Mouse (Mus musculus): ENCODE results near the gene Mical3. TPM values are rescaled to one million over a fixed set of nuclear protein-coding genes. Genes with fewer than 3 reads are reported as not detected.

Mical3 gene
- polyA plus RNA-seq (2015; fragmentation: Nextera tagmentation; extraction: Ambion mirVana), result 27.8 and 28.6 TPM in 2 replicates

- H3K4me2 ChIP-seq (replicated peaks), result peak within 1 kb of the TSS; percentile 70
Measured at GRCm38 (mm10) chr6:121130773-121131172, at the start of gene Mical3. TSS of gene Mical3 (minus strand) at chr6:121130999.

DNA sequence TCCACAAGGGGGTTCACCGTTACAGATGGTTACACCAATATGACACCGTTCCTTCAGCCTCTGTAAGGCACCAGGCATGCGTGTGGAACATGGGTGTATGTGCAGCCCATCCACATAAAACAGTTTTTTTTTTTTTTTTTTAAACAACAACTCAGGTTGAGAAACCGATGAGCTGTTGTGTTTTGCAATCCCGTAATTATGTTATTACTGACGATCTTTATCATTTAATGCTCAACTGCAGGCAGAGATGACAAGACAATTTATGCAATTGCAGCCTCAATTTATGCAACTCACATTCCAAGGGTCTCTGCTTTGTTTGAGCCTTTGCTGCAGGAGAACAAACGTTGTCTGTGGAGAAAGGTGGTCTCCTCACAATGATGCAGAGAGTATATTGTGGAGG, 49.0 kb upstream of the Mical3 start:
- no peaks in the 10 kb centered on the region for H3K27me3 ChIP-seq
- peaks cover 16% of the 10 kb centered on the region for H3K4me1 ChIP-seq
- no peak for ATAC-seq (replicated peaks)
- 77% methylated on average over 7 of the region's 7 CpGs for WGBS
- no peak overlapping the region for H3K9ac ChIP-seq (replicated peaks)
- H3K36me3 ChIP-seq, result no peaks in the 10 kb centered on the region
- H3K9me3 ChIP-seq, result no peaks in the 10 kb centered on the region
- H3K4me2 ChIP-seq (replicated peaks), result no peak overlapping the region
- no peak overlapping the region for H3K4me3 ChIP-seq
- H3K27ac ChIP-seq (replicated peaks), result no peak overlapping the region

More at GRCm38 (mm10) chr6:121130773-121131172, at the start of gene Mical3:
- Histone ChIP-seq H3K36me3 (no peaks in the 10 kb centered on the region), H3K4me1 (peaks cover 32% of the 10 kb centered on the region), H3K27me3 (no peaks in the 10 kb centered on the region), H3K9ac (replicated peaks) (peak within 1 kb of the TSS; percentile 79), H3K4me3 (peak within 1 kb of the TSS; percentile 63), H3K27ac (replicated peaks) (peak within 1 kb of the TSS; percentile 95), H3K9me3 (no peaks in the 10 kb centered on the region)
- peak; percentile 87 for ATAC-seq (replicated peaks)
- under 1% methylated on average over 17 of the region's 17 CpGs for WGBS

DNA sequence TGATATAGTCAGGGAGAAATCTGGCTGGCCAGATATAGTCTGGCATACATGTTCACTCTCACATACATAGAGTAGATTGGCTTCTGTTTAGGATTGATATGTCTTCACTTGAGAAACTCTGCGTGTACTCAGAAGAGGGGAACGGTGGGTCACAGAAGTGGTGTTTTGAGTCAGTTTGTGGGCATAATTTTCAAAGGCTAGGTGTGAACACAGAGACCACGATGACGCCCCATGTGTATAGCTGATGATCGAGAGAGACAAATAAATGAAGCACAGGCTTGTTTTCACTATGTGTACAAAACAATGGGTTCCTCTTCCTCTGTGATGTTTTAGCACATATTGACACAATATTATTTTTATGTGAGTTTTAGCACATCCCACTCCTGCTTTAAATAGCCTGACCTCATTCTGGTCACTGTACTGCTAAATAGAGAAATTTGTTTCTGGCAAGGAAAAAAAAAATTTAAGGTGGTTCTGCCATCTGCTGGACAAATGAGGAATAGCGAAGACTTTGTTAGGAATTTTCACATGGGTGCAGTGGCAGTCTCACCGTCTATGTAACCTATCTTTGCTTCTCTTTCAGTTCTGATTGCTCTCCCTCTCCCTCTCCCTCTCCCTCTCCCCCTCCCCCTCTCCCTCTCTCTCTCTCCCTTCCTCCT, 48.0 kb upstream of the Mical3 start:
- no peaks in the 10 kb centered on the region for H3K27me3 ChIP-seq
- no peaks in the 10 kb centered on the region for H3K9me3 ChIP-seq
- H3K4me2 ChIP-seq (replicated peaks), result no peak overlapping the region
- no peak overlapping the region for H3K27ac ChIP-seq (replicated peaks)
- H3K36me3 ChIP-seq, result no peaks in the 10 kb centered on the region
- no peak overlapping the region for H3K4me3 ChIP-seq
- H3K9ac ChIP-seq (replicated peaks), result no peak overlapping the region
- 62% methylated on average over 7 of the region's 7 CpGs for WGBS
- ATAC-seq (replicated peaks), result no peak; the same call in 1 of the 2 replicates
- H3K4me1 ChIP-seq, result peaks cover 8% of the 10 kb centered on the region; the same call in 1 of the 2 replicates

- no peaks in the 10 kb centered on the region for H3K36me3 ChIP-seq
- H3K9ac ChIP-seq (replicated peaks), result no peak overlapping the region
- H3K27ac ChIP-seq (replicated peaks), result no peak overlapping the region
- H3K4me3 ChIP-seq, result no peak overlapping the region
- ATAC-seq (replicated peaks), result no peak
- H3K9me3 ChIP-seq, result no peaks in the 10 kb centered on the region
- H3K27me3 ChIP-seq, result no peaks in the 10 kb centered on the region
- WGBS, result 88% methylated on average over 7 of the region's 7 CpGs
- 0 out of 2 replicates have a peak, but pooled peaks cover 3% of the 10 kb centered on the region for H3K4me1 ChIP-seq
- no peak overlapping the region for H3K4me2 ChIP-seq (replicated peaks)
Measured at GRCm38 (mm10) chr6:121177118-121177708, 46.4 kb upstream of the Mical3 start.

- 80% methylated on average over 4 of the region's 4 CpGs for WGBS
- Histone ChIP-seq H3K9me3 (no peaks in the 10 kb centered on the region), H3K36me3 (no peaks in the 10 kb centered on the region), H3K4me3 (no peak overlapping the region), H3K4me1 (0 out of 2 replicates have a peak, but pooled peaks cover 3% of the 10 kb centered on the region), H3K27me3 (no peaks in the 10 kb centered on the region), H3K4me2 (replicated peaks) (no peak overlapping the region), H3K9ac (replicated peaks) (no peak overlapping the region), H3K27ac (replicated peaks) (no peak overlapping the region)
- ATAC-seq (replicated peaks), result no peak
Measured at GRCm38 (mm10) chr6:121176731-121177098, 45.9 kb upstream of the Mical3 start.

DNA sequence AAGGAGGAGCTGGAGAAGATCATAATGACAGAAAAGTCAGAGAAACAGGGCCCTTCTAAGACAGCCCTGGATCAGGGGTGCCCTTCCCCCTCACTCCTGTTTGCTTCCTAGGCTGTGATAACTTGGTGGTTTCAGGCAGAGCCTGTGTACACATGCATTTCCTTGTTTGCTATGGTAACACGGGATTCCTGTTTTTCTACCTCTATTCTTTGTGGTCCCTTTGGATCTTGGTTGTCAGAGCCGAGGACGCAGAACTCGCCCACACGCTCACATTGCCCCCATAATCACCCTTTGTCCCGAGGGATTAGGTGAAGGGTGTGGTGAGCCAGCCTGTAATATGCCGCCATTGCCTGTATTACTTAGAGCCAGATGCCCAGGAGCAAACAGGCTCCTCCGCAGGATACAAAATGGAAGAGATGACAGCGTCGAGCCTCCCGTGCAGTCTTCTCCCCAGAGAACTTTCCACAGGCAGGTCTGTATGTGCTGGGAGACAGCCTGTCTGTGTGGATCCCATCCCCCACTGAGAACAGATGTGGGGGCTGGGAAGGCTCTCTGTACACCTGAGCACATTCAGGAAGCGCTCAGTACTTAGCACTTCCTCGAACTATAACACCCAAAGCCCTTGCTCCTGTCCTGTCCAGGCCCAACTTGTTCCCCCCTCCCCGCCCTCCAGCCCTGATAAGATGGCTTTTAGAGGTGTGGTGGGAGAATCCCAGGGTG, 45.4 kb upstream of the Mical3 start:
- H3K4me1 ChIP-seq, result 0 out of 2 replicates have a peak, but pooled peaks cover 3% of the 10 kb centered on the region
- no peak overlapping the region for H3K27ac ChIP-seq (replicated peaks)
- H3K9ac ChIP-seq (replicated peaks), result no peak overlapping the region; the same call in 1 of the 2 replicates
- no peak overlapping the region for H3K4me3 ChIP-seq
- no peak overlapping the region for H3K4me2 ChIP-seq (replicated peaks)
- no peaks in the 10 kb centered on the region for H3K9me3 ChIP-seq
- H3K36me3 ChIP-seq, result no peaks in the 10 kb centered on the region
- H3K27me3 ChIP-seq, result no peaks in the 10 kb centered on the region
- ATAC-seq (replicated peaks), result no peak
- 47% methylated on average over 14 of the region's 14 CpGs for WGBS

- Histone ChIP-seq H3K4me2 (replicated peaks) (no peak overlapping the region), H3K9me3 (no peaks in the 10 kb centered on the region), H3K4me1 (0 out of 2 replicates have a peak, but pooled peaks cover 3% of the 10 kb centered on the region), H3K36me3 (no peaks in the 10 kb centered on the region), H3K9ac (replicated peaks) (no peak overlapping the region), H3K4me3 (no peak overlapping the region), H3K27ac (replicated peaks) (no peak overlapping the region), H3K27me3 (no peaks in the 10 kb centered on the region)
- ATAC-seq (replicated peaks), result no peak
- WGBS, result 89% methylated on average over 6 of the region's 6 CpGs
Measured at GRCm38 (mm10) chr6:121174761-121175160, 44.0 kb upstream of the Mical3 start.

DNA sequence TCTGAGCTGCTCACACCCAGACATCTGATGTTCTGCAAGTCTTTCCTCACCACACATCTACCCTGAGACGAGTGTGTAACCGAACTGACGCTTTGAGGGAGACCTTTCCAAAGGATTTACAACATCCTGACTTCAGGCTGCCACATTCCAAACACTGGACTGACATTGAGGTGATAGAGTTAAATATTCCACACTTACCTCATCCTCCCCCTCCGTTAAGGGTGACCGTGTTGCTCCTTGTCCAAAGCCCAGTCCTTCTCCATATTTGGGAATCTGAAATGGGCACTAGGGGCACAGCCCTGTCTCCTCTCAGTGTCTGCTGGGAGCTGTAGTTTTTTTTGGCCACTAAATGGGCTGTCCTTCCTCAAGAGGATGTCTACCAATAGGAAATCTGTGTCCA, 42.7 kb upstream of the Mical3 start:
- Histone ChIP-seq H3K27me3 (no peaks in the 10 kb centered on the region), H3K9me3 (no peaks in the 10 kb centered on the region), H3K4me2 (replicated peaks) (no peak overlapping the region), H3K4me3 (no peak overlapping the region), H3K36me3 (no peaks in the 10 kb centered on the region), H3K27ac (replicated peaks) (no peak overlapping the region), H3K9ac (replicated peaks) (no peak overlapping the region), H3K4me1 (0 out of 2 replicates have a peak, but pooled peaks cover 3% of the 10 kb centered on the region)
- WGBS, result 73% methylated on average over 5 of the region's 5 CpGs
- no peak for ATAC-seq (replicated peaks)

DNA sequence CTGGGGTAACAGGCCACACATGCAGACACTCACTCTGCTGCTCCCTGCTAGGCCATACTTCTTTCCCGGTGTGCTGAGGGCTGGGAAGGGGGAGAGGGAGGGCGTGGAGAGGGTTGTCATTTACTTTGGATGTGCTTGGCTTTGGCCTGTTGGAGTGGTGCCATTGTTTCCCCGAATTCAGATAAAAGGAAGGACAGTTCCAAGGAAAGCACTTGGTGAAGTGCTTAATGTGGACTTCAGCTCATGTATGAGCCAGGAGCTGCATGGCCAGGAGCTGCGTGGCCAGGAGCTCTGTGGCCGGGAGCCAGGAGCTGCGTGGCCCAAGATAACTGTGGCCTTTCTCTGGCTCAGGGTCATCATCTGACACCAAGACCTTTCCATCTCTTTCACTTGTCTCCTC, 40.3 kb upstream of the Mical3 start:
- H3K4me1 ChIP-seq, result 0 out of 2 replicates have a peak, but pooled peaks cover under 1% of the 10 kb centered on the region
- no peaks in the 10 kb centered on the region for H3K36me3 ChIP-seq
- WGBS, result 86% methylated on average over 6 of the region's 6 CpGs
- ATAC-seq (replicated peaks), result no peak
- H3K27ac ChIP-seq (replicated peaks), result no peak overlapping the region
- no peak overlapping the region for H3K4me3 ChIP-seq
- H3K9ac ChIP-seq (replicated peaks), result no peak overlapping the region
- H3K4me2 ChIP-seq (replicated peaks), result no peak overlapping the region
- H3K27me3 ChIP-seq, result no peaks in the 10 kb centered on the region
- H3K9me3 ChIP-seq, result no peaks in the 10 kb centered on the region

GRCm38 (mm10) chr6:121167381-121167975, 36.7 kb upstream of the Mical3 start:
- Histone ChIP-seq H3K9ac (replicated peaks) (no peak overlapping the region), H3K27me3 (no peaks in the 10 kb centered on the region), H3K27ac (replicated peaks) (no peak overlapping the region), H3K4me3 (no peak overlapping the region), H3K4me1 (no peaks in the 10 kb centered on the region), H3K4me2 (replicated peaks) (no peak overlapping the region), H3K9me3 (no peaks in the 10 kb centered on the region), H3K36me3 (no peaks in the 10 kb centered on the region)
- WGBS, result 78% methylated on average over 7 of the region's 7 CpGs
- no peak for ATAC-seq (replicated peaks)

DNA sequence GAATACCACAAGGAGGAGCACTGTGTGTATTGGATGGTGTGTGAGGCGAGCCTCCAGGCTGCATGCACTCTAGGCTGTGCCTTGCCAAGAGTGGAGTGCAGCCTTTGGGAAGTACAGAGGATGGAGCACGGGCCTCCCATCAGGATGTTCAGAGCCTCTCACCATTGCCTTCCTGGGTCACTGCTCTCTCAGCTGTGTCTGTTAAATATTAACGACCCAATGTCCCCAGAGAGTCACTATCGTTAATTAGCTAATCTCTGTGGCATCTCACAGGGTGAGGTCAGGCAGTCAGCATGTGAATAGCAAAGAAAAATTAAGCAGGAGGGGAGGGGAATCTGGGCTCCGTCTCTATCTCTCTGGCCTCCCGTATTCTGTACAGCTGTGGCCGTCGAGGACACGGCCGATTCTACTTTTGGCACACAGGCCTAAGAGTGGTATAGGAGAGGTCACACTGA, 35.3 kb upstream of the Mical3 start:
- 37% methylated on average over 10 of the region's 10 CpGs for WGBS

DNA sequence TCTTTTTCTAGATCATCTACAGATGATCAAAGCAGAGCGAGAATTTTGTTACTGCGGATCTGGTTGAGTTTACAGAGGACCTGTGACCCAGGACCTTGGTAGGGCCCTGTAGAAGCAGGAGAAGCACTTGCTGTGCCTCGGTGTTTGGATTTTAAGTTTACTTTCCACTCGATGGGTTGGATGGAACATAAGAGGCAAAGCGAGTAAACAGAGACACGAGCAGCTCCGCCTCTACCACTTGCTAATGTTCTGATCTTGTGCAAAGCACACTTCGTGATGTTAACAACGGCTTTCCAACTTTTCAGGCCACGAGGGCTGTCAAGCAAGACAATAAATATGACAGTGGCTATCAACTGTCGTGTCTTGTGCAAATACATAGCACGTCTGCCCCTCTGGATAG, 31.8 kb upstream of the Mical3 start:
- no peaks in the 10 kb centered on the region for H3K36me3 ChIP-seq
- H3K4me3 ChIP-seq, result no peak overlapping the region
- H3K27me3 ChIP-seq, result no peaks in the 10 kb centered on the region
- no peaks in the 10 kb centered on the region for H3K4me1 ChIP-seq
- no peak overlapping the region for H3K27ac ChIP-seq (replicated peaks)
- H3K9me3 ChIP-seq, result no peaks in the 10 kb centered on the region
- H3K4me2 ChIP-seq (replicated peaks), result no peak overlapping the region
- ATAC-seq (replicated peaks), result no peak
- WGBS, result 90% methylated on average over 12 of the region's 12 CpGs
- no peak overlapping the region for H3K9ac ChIP-seq (replicated peaks)

More for the DNA sequence above, 35.3 kb upstream of the Mical3 start:
- Histone ChIP-seq H3K9me3 (no peaks in the 10 kb centered on the region), H3K4me3 (no peak overlapping the region), H3K4me2 (replicated peaks) (no peak overlapping the region), H3K36me3 (no peaks in the 10 kb centered on the region), H3K27ac (replicated peaks) (no peak overlapping the region), H3K27me3 (no peaks in the 10 kb centered on the region), H3K4me1 (no peaks in the 10 kb centered on the region), H3K9ac (replicated peaks) (no peak overlapping the region)
- ATAC-seq (replicated peaks), result no peak

All from forebrain, embryonic 15.5 days (tissue).